Mouse (Mus musculus) stomach, postnatal 0 days (tissue): ENCODE results near the gene Midn.

Source experiments
- CTCF ChIP-seq: IDR thresholded peaks from 2 replicates; pipeline ENCODE4 v1.5.1; 2016; ENCODE audit warnings: antibody characterized with exemption, low read depth, mild to moderate bottlenecking, moderate library complexity
- EP300 ChIP-seq: optimal IDR thresholded peaks from 2 replicates; pipeline ENCODE3; 2016; ENCODE audit warnings: antibody characterized with exemption

- TF ChIP-seq CTCF (peak; percentile 100), EP300 (no peak)
Measured at GRCm38 (mm10) chr10:80164998-80165344, 16.9 kb downstream of the Midn start.
